Mouse (Mus musculus): ENCODE data around the gene Rph3al. TPM values are rescaled to one million over a fixed set of nuclear protein-coding genes. Genes with fewer than 3 reads are reported as not detected.
A peak's percentile ranks its signal among the peaks of the same experiment; 100 is the strongest.

Rph3al gene
- polyA plus RNA-seq, 1 experiment from 2014 or later = 2.4 TPM

- Histone ChIP-seq H3K36me3 (no peaks in the 10 kb centered on the region), H3K27ac (no peak overlapping the region), H3K9me3 (replicated peaks) (no peaks in the 10 kb centered on the region), H3K4me1 (peaks cover 4% of the 10 kb centered on the region; the same call in 1 of the 2 replicates), H3K27me3 (ENCODE audit: low read depth, poor library complexity, severe bottlenecking) (peaks cover 4% of the 10 kb centered on the region; the same call in 1 of the 2 replicates), H3K4me3 (no peak overlapping the region)
- no peak for DNase-seq (ENCODE audit: low spot score)
- 89% methylated on average over 3 of the region's 3 CpGs for WGBS
Measured at GRCm38 (mm10) chr11:75917340-75917739, 20.9 kb downstream of the Rph3al start.

GRCm38 (mm10) chr11:75913953-75914352 lies 24.3 kb downstream of the Rph3al start:
- DNase-seq (ENCODE audit: low spot score) = no peak
- 72% methylated on average over 3 of the region's 3 CpGs for WGBS
- Histone ChIP-seq H3K27me3 (ENCODE audit: low read depth, poor library complexity, severe bottlenecking) (peaks cover 4% of the 10 kb centered on the region; the same call in 1 of the 2 replicates), H3K9me3 (replicated peaks) (0 out of 2 replicates have a peak, but pooled peaks cover 3% of the 10 kb centered on the region), H3K4me3 (no peak overlapping the region), H3K27ac (no peak overlapping the region), H3K4me1 (no peaks in the 10 kb centered on the region), H3K36me3 (no peaks in the 10 kb centered on the region)

GRCm38 (mm10) chr11:75912944-75913657 lies 25.1 kb downstream of the Rph3al start:
- no peak overlapping the region for H3K27ac ChIP-seq
- no peaks in the 10 kb centered on the region for H3K4me1 ChIP-seq
- no peak overlapping the region for H3K4me3 ChIP-seq
- peak; percentile 84 for DNase-seq (ENCODE audit: low spot score)
- 0 out of 2 replicates have a peak, but pooled peaks cover 3% of the 10 kb centered on the region for H3K9me3 ChIP-seq (replicated peaks)
- H3K27me3 ChIP-seq (ENCODE audit: low read depth, poor library complexity, severe bottlenecking) = peaks cover 5% of the 10 kb centered on the region
- WGBS = 56% methylated on average over 10 of the region's 10 CpGs
- no peaks in the 10 kb centered on the region for H3K36me3 ChIP-seq

- WGBS = 100% methylated on average over 1 of the region's 1 CpGs
- DNase-seq (ENCODE audit: low spot score) = no peak
- no peaks in the 10 kb centered on the region; the same call in 1 of the 2 replicates for H3K4me1 ChIP-seq
- 0 out of 2 replicates have a peak, but pooled peaks cover 3% of the 10 kb centered on the region for H3K9me3 ChIP-seq (replicated peaks)
- H3K4me3 ChIP-seq = no peak overlapping the region
- no peaks in the 10 kb centered on the region for H3K36me3 ChIP-seq
- no peak overlapping the region for H3K27ac ChIP-seq
- H3K27me3 ChIP-seq (ENCODE audit: low read depth, poor library complexity, severe bottlenecking) = peaks cover 8% of the 10 kb centered on the region
Measured at GRCm38 (mm10) chr11:75911962-75912361, 26.3 kb downstream of the Rph3al start.

- 87% methylated on average over 9 of the region's 9 CpGs for WGBS
- H3K27ac ChIP-seq = no peak overlapping the region
Measured at GRCm38 (mm10) chr11:75909702-75910429, 28.4 kb downstream of the Rph3al start.

GRCm38 (mm10) chr11:75907406-75907805 lies 30.8 kb downstream of the Rph3al start:
- H3K9me3 ChIP-seq (replicated peaks) = 0 out of 2 replicates have a peak, but pooled peaks cover 3% of the 10 kb centered on the region
- WGBS = 76% methylated on average over 4 of the region's 4 CpGs

More at GRCm38 (mm10) chr11:75909702-75910429, 28.4 kb downstream of the Rph3al start:
- Histone ChIP-seq H3K9me3 (replicated peaks) (0 out of 2 replicates have a peak, but pooled peaks cover 3% of the 10 kb centered on the region), H3K36me3 (no peaks in the 10 kb centered on the region), H3K4me1 (peaks cover 7% of the 10 kb centered on the region), H3K27me3 (ENCODE audit: low read depth, poor library complexity, severe bottlenecking) (peaks cover 10% of the 10 kb centered on the region), H3K4me3 (no peak overlapping the region)
- DNase-seq (ENCODE audit: low spot score) = no peak

GRCm38 (mm10) chr11:75906556-75906955 lies 31.7 kb downstream of the Rph3al start:
- H3K27ac ChIP-seq = no peak overlapping the region
- 56% methylated on average over 12 of the region's 12 CpGs for WGBS

More at GRCm38 (mm10) chr11:75907406-75907805, 30.8 kb downstream of the Rph3al start:
- peaks cover 10% of the 10 kb centered on the region for H3K27me3 ChIP-seq (ENCODE audit: low read depth, poor library complexity, severe bottlenecking)
- DNase-seq (ENCODE audit: low spot score) = no peak
- H3K4me3 ChIP-seq = no peak overlapping the region
- H3K27ac ChIP-seq = no peak overlapping the region
- no peaks in the 10 kb centered on the region for H3K36me3 ChIP-seq
- peaks cover 15% of the 10 kb centered on the region for H3K4me1 ChIP-seq

GRCm38 (mm10) chr11:75904982-75905381 lies 33.2 kb downstream of the Rph3al start:
- H3K36me3 ChIP-seq = no peaks in the 10 kb centered on the region
- no peaks in the 10 kb centered on the region for H3K9me3 ChIP-seq (replicated peaks)
- H3K27ac ChIP-seq = no peak overlapping the region
- H3K4me1 ChIP-seq = peaks cover 19% of the 10 kb centered on the region
- peaks cover 22% of the 10 kb centered on the region for H3K27me3 ChIP-seq (ENCODE audit: low read depth, poor library complexity, severe bottlenecking)
- 86% methylated on average over 6 of the region's 6 CpGs for WGBS
- no peak overlapping the region for H3K4me3 ChIP-seq
- DNase-seq (ENCODE audit: low spot score) = no peak

More at GRCm38 (mm10) chr11:75906556-75906955, 31.7 kb downstream of the Rph3al start:
- H3K9me3 ChIP-seq (replicated peaks) = no peaks in the 10 kb centered on the region
- peaks cover 14% of the 10 kb centered on the region for H3K27me3 ChIP-seq (ENCODE audit: low read depth, poor library complexity, severe bottlenecking)
- peaks cover 15% of the 10 kb centered on the region for H3K4me1 ChIP-seq
- no peaks in the 10 kb centered on the region for H3K36me3 ChIP-seq
- H3K4me3 ChIP-seq = no peak overlapping the region
- no peak for DNase-seq (ENCODE audit: low spot score)

- Histone ChIP-seq H3K9me3 (replicated peaks) (no peaks in the 10 kb centered on the region), H3K27ac (no peak overlapping the region; the same call in 1 of the 2 replicates), H3K4me3 (no peak overlapping the region), H3K27me3 (ENCODE audit: low read depth, poor library complexity, severe bottlenecking) (peaks cover 24% of the 10 kb centered on the region), H3K36me3 (no peaks in the 10 kb centered on the region), H3K4me1 (peaks cover 23% of the 10 kb centered on the region)
- no peak for DNase-seq (ENCODE audit: low spot score)
- 48% methylated on average over 5 of the region's 5 CpGs for WGBS
Measured at GRCm38 (mm10) chr11:75904501-75904900, 33.7 kb downstream of the Rph3al start.

- no peak overlapping the region for H3K27ac ChIP-seq
- H3K4me1 ChIP-seq = peaks cover 24% of the 10 kb centered on the region
- no peaks in the 10 kb centered on the region for H3K9me3 ChIP-seq (replicated peaks)
- DNase-seq (ENCODE audit: low spot score) = peak; percentile 57
- no peaks in the 10 kb centered on the region for H3K36me3 ChIP-seq
- no peak overlapping the region for H3K4me3 ChIP-seq
- 73% methylated on average over 3 of the region's 3 CpGs for WGBS
- H3K27me3 ChIP-seq (ENCODE audit: low read depth, poor library complexity, severe bottlenecking) = peaks cover 30% of the 10 kb centered on the region
Measured at GRCm38 (mm10) chr11:75903486-75903885, 34.7 kb downstream of the Rph3al start.

GRCm38 (mm10) chr11:75901339-75901738 lies 36.9 kb downstream of the Rph3al start:
- WGBS = 60% methylated on average over 6 of the region's 6 CpGs
- Histone ChIP-seq H3K27ac (no peak overlapping the region), H3K4me3 (no peak overlapping the region), H3K4me1 (peaks cover 20% of the 10 kb centered on the region), H3K9me3 (replicated peaks) (no peaks in the 10 kb centered on the region), H3K36me3 (no peaks in the 10 kb centered on the region), H3K27me3 (ENCODE audit: low read depth, poor library complexity, severe bottlenecking) (peaks cover 22% of the 10 kb centered on the region)
- no peak for DNase-seq (ENCODE audit: low spot score)

GRCm38 (mm10) chr11:75899676-75900075 lies 38.6 kb downstream of the Rph3al start:
- Histone ChIP-seq H3K36me3 (no peaks in the 10 kb centered on the region), H3K27me3 (ENCODE audit: low read depth, poor library complexity, severe bottlenecking) (peaks cover 20% of the 10 kb centered on the region; the same call in 1 of the 2 replicates), H3K27ac (no peak overlapping the region), H3K4me1 (peaks cover 15% of the 10 kb centered on the region), H3K9me3 (replicated peaks) (no peaks in the 10 kb centered on the region), H3K4me3 (no peak overlapping the region)
- DNase-seq (ENCODE audit: low spot score) = no peak
- WGBS = 67% methylated on average over 9 of the region's 9 CpGs

- peaks cover 11% of the 10 kb centered on the region; the same call in 1 of the 2 replicates for H3K4me1 ChIP-seq
- no peaks in the 10 kb centered on the region for H3K36me3 ChIP-seq
- no peak overlapping the region for H3K27ac ChIP-seq
- no peak for DNase-seq (ENCODE audit: low spot score)
- no peaks in the 10 kb centered on the region for H3K9me3 ChIP-seq (replicated peaks)
- no peak overlapping the region for H3K4me3 ChIP-seq
- WGBS = 87% methylated on average over 9 of the region's 9 CpGs
- peaks cover 20% of the 10 kb centered on the region; the same call in 1 of the 2 replicates for H3K27me3 ChIP-seq (ENCODE audit: low read depth, poor library complexity, severe bottlenecking)
Measured at GRCm38 (mm10) chr11:75898532-75898931, 39.7 kb downstream of the Rph3al start.
